Mouse (Mus musculus) ovary, postnatal 14 days (tissue): ENCODE measurements around the gene Aprt.
A peak's percentile ranks its signal among the peaks of the same experiment; 100 is the strongest.

Experiments used
- DNase-seq: peaks from one replicate; pipeline ENCODE4 v3.0.0; 2022; ENCODE audit warnings: low spot score

Gene Aprt

DNA sequence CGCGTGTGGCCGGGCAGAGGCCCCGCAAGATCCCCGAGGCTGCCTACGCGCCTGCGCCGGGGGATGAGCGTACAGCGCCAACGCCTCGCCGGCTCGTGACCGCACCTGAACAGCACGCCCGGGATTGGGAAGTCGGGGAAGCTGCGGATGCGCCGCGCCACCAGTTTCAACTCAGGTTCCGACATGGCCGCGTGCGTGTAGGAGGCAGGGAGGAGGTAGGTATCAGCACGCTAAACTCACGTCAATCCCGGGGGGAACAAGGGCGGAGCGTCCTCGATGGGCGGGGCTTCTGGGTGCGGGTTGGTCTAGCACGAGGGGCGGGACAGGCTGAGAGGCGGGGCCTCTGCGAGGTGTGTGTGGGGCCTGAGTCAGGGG is at the start of gene Aprt:
Aprt (minus strand) TSS at position 262 of the 375 bp plus-strand sequence.
- peak; percentile 90 for DNase-seq

DNA sequence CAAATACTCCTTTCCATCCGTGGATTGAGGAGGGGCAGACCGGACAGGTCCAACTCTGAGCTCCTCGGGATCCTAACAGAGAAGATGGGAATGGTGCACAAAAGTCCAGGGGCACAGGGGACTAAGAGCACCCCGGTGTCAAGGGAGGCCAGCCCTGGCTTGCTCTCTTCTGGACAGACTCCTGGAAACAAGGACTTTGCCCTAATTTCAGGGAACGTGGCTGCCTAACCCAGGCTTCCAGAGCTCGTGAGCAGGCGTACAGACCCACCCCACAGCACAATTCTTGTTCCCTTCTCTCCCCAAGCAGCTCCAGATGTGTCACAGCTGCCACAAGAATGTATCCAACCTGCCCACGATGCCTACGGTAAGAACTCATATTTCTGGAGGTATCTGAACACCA is 49.1 kb upstream of the Aprt start:
- no peak for DNase-seq

DNA sequence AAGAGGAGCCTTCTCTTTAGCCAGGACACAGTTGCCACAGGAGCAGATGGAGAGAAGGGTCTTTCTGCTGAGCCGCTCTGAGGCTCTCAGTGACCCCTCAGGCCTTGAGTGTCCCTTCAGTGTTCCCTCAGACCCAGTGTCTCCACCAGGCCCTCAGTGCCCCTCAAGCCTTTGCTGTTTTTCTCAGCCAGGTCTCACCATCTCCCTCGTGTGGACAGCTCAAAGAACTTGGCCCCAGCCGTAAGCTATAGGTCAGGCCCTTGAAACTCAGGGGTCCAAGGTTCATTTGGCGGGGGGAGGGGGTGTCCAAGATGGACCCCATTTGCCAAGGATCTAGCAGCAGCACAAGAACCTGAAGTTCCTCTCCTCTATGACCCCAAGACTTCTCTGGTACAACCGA is 47.9 kb upstream of the Aprt start:
- DNase-seq, result no peak

DNA sequence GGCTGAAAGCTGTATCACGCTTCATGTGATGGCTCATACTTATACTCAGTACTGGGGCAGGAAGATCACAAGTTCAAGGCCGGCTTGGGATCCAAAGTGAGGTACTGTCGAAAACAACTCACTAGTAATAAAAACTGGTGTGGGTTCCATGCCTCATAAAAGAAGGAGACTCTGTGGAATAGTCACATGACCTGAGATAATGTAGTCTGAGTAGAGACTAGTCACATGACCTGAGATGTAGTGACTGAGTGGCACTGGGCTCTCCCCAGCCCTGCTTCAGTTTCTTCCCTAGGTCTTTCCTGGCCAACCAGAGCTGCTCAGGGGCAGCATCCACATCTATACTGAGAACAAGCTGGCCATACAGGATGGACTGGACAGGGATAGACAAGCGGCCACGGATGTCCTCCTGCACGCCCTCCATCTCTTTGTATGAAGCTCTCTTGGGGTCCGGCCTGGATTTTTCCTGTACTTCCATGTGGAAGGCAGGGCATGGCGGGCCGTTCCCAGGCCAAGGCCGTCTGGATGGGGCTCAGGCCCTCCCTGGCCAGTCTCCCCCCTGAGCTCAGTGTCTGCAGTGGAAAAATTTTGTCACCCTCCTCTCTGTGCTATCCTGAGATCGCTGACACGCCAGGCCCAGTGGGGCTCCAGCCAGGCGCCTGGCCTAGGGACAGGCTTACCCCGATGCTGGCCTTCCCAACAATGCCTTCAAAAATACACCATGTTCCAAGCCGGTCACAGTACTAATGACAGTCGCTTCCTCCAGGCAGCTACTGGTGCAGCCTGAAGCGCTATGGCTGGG is 47.3 kb upstream of the Aprt start:
- DNase-seq, result no peak

DNA sequence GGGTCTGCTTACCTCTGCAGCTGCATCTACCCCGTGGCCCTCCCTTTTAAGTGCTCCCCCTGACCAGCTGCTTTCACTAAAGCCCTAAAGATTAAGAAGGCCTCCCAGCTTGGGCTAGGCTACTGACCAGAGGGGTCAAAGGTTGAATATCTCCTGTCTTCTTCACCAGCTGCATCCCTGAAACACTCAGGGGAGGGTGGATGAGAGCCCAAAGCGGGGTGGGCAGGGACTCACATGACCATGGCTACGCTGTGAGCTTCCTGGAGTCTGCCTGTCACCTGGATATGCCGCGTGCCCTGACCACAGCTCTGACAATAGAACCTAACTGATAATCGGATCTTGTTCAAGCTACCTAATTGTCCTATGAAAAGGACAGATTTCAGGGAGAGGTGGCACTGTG is 46.0 kb upstream of the Aprt start, which contains the start of gene Pabpn1l:
Pabpn1l (minus strand) TSS at position 13 of the 400 bp plus-strand sequence.
- no peak for DNase-seq

DNA sequence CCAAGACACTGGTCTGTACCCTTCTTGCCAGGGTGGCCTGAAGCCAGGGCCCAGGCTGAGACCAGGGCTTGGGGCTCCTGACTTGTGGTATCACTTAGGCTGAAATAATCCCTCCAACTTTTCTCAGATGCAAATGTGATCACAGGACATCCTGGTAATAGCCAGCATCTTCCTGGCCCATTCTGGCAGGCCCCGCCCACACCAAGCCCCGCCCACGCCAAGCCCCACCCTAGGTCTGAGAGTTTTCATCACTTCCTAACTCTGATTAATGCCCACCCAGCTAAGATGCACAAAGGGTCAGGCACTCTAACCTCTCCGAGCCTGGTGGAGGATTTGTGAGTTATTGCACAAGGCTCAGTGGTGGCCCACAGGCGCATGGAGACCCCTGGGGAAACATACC is 43.7 kb upstream of the Aprt start:
- DNase-seq, result no peak

DNA sequence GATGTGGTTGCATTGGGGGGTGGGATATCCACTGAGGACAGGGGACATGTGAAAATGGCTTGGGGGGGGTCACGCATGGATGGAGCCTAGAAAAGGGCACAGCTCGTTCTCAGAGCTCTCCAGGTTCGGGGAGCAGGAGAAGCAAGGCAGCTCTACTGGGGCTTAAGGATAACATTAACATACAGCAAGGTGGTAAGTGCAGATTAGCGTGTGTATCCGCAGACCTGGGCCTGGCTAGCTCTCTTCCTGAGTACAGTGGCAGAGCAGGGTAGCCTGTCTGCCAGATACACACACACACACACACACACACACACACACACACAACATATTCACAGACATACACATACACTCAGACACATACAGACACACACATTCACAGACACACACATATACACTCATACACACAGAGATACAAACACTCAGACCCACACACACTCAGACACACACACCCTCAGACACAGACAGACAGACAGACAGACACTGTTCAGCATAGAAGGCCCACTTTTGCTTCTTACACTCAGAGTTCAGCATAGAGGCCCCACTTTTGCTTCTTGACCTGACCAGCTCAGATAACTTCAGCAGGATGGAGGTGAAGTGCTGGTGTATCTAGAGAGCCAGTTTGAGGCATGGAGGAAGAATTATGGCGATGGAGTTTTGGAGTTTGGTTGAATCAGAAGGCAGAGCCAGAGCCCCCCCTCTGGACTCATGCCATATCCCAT is 42.1 kb upstream of the Aprt start:
- no peak for DNase-seq

DNA sequence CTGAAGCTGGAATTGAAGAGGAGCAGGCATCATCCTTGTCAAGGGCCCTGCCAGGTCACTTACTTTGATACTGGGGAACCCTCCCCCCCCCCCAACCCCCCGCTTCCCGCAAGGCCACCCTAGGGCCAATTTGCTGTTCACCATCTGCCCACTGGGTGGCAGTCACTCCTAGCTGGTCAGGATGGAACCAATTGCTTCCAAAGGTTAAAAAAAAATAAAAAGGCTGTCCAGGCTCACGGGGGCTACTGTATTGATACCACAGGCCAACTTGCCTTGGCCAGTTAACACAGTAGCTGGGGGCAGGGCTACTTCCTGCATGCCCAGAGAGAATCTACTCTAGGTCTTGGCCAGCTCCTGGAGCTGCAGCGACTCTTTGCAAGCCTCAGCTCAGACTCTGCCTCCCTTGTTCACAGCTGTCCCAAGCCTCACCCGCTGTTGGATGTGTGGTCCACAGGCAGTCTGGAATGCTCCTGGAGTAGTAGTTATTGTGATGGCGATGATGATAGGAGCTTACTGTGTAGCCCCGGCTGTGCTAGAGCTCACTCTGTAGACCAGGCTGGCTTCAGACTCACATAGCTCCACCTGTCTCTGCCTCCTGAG is 41.3 kb upstream of the Aprt start:
- DNase-seq, result peak; percentile 82

DNA sequence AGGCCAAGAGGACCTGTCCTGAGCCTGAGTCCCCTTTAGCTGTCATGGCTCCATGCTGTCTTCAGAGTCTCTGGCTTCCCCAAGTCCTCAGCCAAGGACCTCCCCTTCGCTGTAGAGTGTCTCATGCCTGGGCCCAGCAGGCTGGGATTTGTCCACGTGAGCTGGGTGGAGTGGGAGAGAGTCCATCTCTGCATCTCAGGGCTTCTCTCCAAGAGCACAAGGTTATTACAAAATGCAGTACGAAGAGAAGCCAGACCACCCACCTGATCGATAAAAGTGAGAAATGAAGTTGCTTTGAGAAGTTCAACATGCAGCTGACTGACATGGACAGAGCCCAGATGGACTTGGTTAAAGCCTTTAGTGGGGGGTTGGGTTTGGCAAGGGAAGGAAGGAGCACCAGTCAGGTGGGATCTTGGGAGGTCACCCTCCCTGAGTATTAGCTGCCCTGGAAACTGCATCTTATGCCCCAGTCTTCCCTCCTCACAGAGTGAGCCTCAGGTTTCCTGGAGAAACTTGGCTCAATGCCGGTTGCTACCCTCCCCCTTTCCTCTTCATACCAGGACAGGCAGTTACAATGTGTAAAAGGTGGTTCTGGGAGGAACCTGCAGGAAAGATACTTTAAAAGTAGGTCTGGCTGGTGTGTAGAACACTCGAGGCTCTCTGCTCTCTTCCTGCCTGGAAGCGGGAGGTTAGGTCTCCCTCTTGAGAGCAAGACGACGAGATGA is 39.6 kb upstream of the Aprt start:
- no peak for DNase-seq

DNA sequence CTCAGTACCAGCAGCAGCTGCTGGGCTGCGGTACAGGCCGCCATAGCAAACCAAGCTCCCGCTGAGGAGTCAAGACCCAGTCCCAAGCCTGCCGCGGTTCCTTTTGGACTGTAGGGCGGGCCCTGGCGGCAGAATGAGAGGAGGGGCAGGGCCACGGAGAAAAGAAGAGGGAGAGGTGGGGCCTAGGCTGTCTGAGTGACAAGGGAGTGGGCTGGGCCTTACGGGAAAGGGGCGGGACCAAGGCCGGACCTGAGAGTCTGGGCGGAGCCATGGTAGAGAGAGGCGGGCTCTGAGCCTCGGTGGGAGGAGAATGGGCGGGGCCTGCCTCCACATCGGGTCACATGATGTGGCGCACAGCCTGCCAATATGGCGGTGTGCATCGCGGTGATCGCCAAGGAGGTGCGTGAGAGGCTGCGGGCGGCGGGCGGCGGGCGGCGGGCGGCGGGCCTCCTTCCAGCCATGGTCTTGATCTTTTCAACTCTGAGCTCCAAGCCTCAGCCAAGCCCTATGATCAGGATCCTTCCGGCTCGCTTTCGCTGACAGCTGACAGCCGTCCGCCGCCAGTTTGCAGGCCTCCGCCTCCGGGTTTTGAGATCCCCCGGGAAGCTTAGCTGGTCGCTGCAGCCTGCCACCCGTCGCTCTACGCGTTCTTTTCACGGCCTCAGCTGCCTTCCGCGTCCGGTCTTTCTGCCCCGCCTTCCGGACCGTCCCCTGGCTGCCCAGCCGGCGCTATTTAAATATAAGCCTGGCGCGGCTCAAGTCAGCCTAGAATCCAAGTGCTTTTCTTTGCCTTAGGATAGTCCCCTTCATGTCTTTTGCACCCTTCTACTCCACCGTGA is 34.8 kb upstream of the Aprt start, which contains the start of the genes Galns and Trappc2l:
Galns (minus strand) TSS at position 169 of the 839 bp plus-strand sequence.
Trappc2l (plus strand) TSS at position 346 of the 839 bp plus-strand sequence.
- DNase-seq, result peak; percentile 91

DNA sequence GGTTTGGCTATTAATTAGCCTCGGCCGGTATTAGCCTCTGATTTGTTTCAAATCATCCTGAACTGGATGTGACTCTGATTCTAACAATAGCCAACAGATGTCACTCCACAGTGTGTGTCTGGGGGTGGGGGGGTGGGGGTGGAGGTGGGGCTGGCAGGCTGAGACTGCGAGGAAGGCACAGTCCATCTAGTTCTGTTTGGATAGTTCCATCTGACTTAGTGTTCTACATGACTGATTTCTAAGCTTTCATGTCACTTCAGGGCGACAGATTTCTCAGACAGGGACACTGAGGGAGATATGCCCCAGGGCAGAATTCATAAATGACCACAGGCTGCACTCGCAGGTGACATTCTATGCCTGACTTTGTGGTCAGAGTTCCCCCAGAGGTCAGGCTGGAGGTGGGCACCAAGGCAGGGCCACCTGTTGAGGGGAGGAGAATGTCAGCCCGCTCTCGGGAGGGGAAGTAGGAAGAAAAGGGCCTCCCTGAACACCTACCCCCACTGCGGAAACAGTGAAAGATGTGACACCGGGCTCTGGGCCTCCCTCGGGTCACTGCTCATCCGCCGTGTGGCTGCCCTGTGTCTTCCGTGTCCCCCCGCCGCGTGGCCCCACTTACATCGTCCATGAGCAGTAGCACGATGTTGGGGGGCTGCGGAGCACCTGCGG is 34.0 kb upstream of the Aprt start:
- no peak for DNase-seq

DNA sequence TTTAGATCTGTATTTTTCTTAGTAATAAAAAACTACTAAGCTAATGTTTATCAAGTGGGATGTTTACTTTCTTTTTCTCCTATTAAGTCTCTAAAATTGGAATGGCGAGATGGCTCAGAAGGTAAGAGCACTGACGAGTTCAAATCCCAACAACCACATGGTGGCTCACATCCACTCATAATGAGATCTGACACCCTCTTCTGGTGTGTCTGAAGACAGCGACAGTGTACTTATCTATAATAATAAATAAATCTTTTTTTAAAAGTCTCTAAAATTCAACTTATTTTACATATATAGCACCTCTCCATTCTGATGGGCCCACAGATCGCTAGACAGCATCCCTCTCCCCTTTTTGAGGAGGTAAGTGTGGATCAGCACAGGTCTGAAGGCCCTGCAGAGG is 33.5 kb upstream of the Aprt start:
- DNase-seq, result no peak

DNA sequence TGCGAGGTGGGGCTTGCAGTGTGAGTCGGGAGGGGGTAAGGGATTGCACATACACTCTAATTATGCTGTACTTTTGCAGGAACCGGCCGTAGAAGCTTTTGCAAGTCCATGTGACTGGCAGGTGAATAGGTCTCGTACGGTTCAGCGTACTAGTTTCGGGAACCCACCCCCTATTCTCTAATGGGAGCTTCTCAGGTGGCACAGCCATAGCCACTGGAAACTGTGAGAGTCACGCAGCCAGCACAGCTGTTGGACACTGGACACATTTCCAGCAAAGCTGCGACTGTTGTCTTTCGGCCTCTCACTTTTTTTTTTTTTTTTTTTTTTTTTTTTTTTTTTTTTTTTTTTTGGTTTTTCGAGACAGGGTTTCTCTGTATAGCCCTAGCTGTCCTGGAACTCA is 30.1 kb upstream of the Aprt start:
- no peak for DNase-seq

DNA sequence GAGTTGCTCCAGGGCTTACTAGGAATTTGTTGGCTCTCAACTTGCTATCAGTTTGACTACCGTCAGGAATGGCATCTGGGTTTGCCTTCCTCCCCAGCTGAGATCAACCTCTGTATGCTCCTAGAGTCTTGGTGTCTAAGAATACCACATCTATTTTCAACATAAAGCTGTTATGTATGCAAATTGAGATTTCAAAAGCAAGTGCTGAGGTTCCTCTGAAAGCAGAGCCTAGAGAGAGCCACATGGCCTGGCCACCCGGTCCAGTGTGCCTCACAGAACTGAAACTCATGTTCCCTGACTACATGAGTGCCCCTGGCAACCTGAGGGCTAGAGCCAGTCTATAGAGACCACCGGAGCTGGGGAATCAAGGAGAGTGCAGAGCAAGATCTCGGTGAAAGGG is 28.7 kb upstream of the Aprt start:
- DNase-seq, result no peak

DNA sequence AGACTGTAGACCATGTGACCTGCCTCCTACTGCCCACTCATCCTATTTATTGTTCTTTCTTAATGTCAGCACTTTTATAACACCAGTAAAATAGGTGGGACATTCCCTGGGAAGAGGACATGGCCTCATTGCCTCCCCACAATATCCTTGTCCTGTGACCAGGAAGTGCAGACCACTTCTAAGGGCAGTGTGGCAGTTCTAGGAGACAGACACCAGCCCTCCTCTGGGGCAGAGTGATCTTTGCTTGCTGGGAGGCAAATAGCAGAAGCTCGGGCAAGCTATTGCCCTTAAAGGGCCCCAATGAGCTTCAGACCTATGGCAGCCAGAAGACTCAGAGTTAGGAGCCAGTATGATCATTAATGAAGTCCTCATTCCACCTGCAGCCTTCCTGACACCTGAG is 27.9 kb upstream of the Aprt start:
- no peak for DNase-seq

DNA sequence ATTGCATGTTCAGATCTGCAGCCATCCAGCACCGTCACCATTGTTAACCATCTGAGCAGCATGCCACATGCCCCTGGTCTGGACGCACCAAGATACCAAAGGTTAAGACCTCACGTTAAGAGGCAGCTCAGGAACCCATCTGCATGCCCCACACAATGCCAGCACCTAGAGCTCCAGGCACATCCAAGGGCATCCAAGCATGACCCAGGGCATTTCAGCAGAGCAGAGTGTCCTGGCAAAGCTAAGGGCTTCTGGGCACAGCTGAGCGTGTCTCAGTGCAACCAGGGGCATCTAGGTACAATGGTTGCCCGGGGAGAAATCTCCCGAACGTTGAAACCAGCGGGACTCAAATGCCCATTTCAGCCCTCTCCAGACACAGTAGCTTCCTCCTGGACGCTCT is 24.0 kb upstream of the Aprt start:
- no peak for DNase-seq

DNA sequence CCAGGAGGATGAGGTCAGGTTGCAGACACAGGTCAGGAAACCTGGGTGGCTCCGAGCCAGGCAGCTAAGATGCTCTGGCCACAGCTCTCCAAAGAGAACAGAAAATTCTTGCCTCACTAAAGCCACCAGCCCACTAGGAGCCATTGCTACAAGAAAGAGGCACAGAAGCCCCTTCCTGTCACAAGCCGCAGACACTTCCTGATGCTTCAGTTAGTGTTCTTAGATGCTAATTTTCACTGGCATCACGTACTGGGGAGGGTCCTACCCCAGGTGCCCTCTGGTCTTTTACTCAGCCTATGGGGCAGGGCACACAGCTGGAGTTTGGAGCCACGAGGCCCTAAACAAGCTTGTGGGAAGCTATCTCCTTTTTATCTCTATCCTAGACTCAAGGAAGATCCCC is 19.3 kb upstream of the Aprt start:
- DNase-seq, result no peak

DNA sequence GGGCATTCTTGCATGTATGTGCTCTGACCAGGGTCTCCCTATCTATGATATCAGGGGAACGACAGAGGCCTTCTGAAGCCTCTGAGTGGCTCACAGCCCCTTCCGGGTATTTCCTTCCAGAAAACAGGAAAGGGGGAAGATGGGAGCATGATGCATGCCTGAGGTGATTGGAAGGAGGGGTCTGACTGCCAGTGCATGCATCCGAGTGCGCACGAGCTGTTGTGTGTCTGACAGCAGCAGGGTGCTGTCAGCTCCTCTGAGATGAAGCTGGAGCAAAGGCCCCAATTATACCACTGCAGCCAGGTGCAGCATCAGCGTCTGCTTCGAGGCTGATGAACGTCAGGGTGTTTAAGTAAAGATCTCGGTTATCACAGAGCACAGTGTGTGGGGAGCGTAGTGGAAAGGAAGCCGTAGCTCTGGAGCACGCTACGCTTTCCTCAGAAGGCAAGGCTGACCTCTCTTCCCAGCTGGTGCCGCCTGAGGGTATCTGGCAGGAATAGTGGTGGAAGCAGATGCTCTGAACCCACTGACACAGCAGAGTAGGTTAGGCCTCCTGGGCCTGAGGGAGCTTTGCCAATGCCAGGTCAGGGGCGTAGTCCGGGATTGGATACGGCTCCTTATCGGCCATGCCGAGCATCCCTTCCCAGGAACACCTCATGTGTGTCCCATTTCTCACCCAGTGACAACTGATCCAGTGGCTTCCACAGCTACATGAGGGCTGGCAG is 17.2 kb upstream of the Aprt start:
- no peak for DNase-seq

DNA sequence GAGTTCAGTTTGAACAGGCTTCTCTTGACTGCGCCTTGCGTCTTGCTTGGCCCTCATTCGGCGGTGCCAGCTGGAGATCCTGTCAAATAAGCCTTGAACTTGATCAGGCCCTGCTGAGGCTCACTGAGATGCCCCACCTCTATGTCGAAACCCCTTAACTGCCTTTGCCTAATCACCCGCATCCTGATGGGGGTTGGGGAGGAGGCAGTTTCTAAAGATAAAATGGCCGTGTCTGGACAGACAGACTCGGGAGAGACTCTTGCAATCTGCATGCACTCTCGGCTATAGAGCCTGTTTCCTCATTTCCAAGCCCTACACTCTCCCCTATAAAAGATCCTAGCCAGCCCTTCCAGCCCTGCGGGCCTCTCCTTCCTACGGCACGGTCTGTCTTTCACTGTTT is 16.5 kb upstream of the Aprt start:
- DNase-seq, result no peak

DNA sequence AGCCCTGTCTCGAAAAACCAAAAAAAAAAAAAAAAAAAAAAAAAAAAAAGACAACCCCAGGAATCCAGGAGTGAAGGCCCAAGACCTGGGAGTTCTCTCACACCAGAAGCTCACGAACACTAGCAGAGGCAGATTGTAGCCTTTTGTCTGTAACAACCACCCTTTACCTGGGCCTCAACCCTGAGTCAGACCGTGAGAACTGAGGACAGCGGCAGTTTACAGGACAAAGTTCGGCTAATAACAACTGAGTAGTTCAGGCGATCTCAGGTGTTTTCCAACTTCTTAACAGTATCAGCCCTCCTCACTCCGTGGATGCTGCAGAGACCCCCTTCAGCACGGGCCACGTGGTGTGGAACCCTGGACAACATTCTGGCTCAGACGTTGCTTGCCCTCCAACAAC is 10.0 kb upstream of the Aprt start:
- no peak for DNase-seq
